ENCODE assay signal across 18 mouse cellular contexts in genomic region chr2:71708886-71709285, GRCm38 (mm10). TPM values are rescaled to one million over a fixed set of nuclear protein-coding genes. Genes with fewer than 3 reads are reported as not detected.
DNase-seq lines count a peak whose midpoint lies in the region; ATAC-seq lines count a peak whose summit lies in the region.
"Had no signal": no experiment of that assay in that cellular context is flagged by ENCODE, and none has a peak within 500 bp of the region (broad histone marks: within the 10 kb centered on the region; RNA-seq: fewer than 3 reads in every experiment).

No protein-coding gene starts in this region.

- peaks cover 4% of the 10 kb centered on the region; the same call in 1 of the 2 replicates for H3K4me1 ChIP-seq in forebrain, embryonic 14.5 days (ENCODE audit: control insufficient read depth, insufficient read depth, low read length)
- H3K4me1 ChIP-seq in forebrain, embryonic 10.5 days = peaks cover 17% of the 10 kb centered on the region
- H3K4me1 ChIP-seq in kidney, embryonic 16.5 days (ENCODE audit: insufficient read depth, low read length) = no peaks in the 10 kb centered on the region
- H3K4me1 ChIP-seq in midbrain, embryonic 14.5 days (ENCODE audit: control insufficient read depth, insufficient read depth, low read length) = no peaks in the 10 kb centered on the region
- no peaks in the 10 kb centered on the region for H3K4me1 ChIP-seq in midbrain, embryonic 15.5 days
- H3K4me1 ChIP-seq: heart, embryonic 15.5 days; hindbrain, embryonic 15.5 days had no signal

- H3K9ac ChIP-seq in forebrain, embryonic 14.5 days (ENCODE audit: low read length) = no peak overlapping the region
- no peak overlapping the region for H3K9ac ChIP-seq in kidney, embryonic 16.5 days (replicated peaks; ENCODE audit: low read length)
- H3K9ac ChIP-seq in midbrain, embryonic 14.5 days (replicated peaks; ENCODE audit: low read length) = no peak overlapping the region
- no peak overlapping the region for H3K9ac ChIP-seq in midbrain, embryonic 15.5 days
- H3K9ac ChIP-seq: forebrain, postnatal 0 days; heart, embryonic 15.5 days; hindbrain, embryonic 15.5 days had no signal

- H3K36me3 ChIP-seq in forebrain, embryonic 14.5 days (ENCODE audit: control insufficient read depth, insufficient read depth, low read length) = no peaks in the 10 kb centered on the region
- no peaks in the 10 kb centered on the region for H3K36me3 ChIP-seq in forebrain, embryonic 10.5 days (replicated peaks)
- H3K36me3 ChIP-seq in kidney, embryonic 16.5 days (ENCODE audit: insufficient read depth, low read length) = no peaks in the 10 kb centered on the region
- no peaks in the 10 kb centered on the region for H3K36me3 ChIP-seq in midbrain, embryonic 14.5 days (ENCODE audit: control insufficient read depth, insufficient read depth, low read length)
- H3K36me3 ChIP-seq in midbrain, embryonic 15.5 days (replicated peaks) = no peaks in the 10 kb centered on the region
- H3K36me3 ChIP-seq: embryonic facial prominence, embryonic 10.5 days; heart, embryonic 15.5 days; hindbrain, embryonic 15.5 days had no signal

- DNase-seq in forebrain, embryonic 14.5 days (ENCODE audit: low spot score) = peak; percentile 44
- no peak for DNase-seq in forebrain, embryonic 10.5 days (ENCODE audit: extremely low spot score, low spot score)
- DNase-seq in kidney, postnatal 10 days = peak; percentile 30
- peak; percentile 39 for DNase-seq in midbrain, embryonic 14.5 days
- DNase-seq in lung, postnatal 14 days = no peak
- DNase-seq: adrenal gland, postnatal 10 days; cerebellum, adult 11-12 months; cerebellum, adult 9-10 months; forebrain, postnatal 0 days; gastrocnemius, postnatal 14 days; heart, adult 2 months; heart, postnatal 14 days had no signal

- no peaks in the 10 kb centered on the region for H3K9me3 ChIP-seq in forebrain, embryonic 14.5 days (replicated peaks; ENCODE audit: control insufficient read depth, low read length)
- no peaks in the 10 kb centered on the region for H3K9me3 ChIP-seq in forebrain, embryonic 10.5 days
- H3K9me3 ChIP-seq in kidney, embryonic 16.5 days (ENCODE audit: low read length) = no peaks in the 10 kb centered on the region
- H3K9me3 ChIP-seq in midbrain, embryonic 14.5 days (ENCODE audit: control insufficient read depth, low read length) = no peaks in the 10 kb centered on the region
- H3K9me3 ChIP-seq in midbrain, embryonic 15.5 days = no peaks in the 10 kb centered on the region
- H3K9me3 ChIP-seq: embryonic facial prominence, embryonic 10.5 days; heart, embryonic 15.5 days; hindbrain, embryonic 15.5 days had no signal

- H3K27ac ChIP-seq in forebrain, embryonic 14.5 days (ENCODE audit: low read depth, low read length) = no peak overlapping the region
- no peak overlapping the region for H3K27ac ChIP-seq in forebrain, embryonic 10.5 days
- no peak overlapping the region for H3K27ac ChIP-seq in kidney, embryonic 16.5 days (ENCODE audit: low read length)
- no peak overlapping the region for H3K27ac ChIP-seq in midbrain, embryonic 14.5 days (replicated peaks; ENCODE audit: low read depth, low read length)
- H3K27ac ChIP-seq in midbrain, embryonic 15.5 days = no peak overlapping the region
- H3K27ac ChIP-seq: embryonic facial prominence, embryonic 10.5 days; heart, adult 2 months; heart, embryonic 15.5 days; hindbrain, embryonic 15.5 days had no signal

- H3K4me2 ChIP-seq in forebrain, embryonic 14.5 days (ENCODE audit: low read length) = no peak overlapping the region
- no peak overlapping the region for H3K4me2 ChIP-seq in kidney, embryonic 16.5 days (replicated peaks; ENCODE audit: low read depth, low read length)
- no peak overlapping the region for H3K4me2 ChIP-seq in midbrain, embryonic 14.5 days (ENCODE audit: low read length)
- H3K4me2 ChIP-seq in midbrain, embryonic 15.5 days = no peak overlapping the region
- H3K4me2 ChIP-seq: heart, embryonic 11.5 days; heart, embryonic 15.5 days; hindbrain, embryonic 15.5 days had no signal

- H3K4me3 ChIP-seq in forebrain, embryonic 14.5 days (ENCODE audit: low read depth, low read length) = no peak overlapping the region
- H3K4me3 ChIP-seq in forebrain, embryonic 10.5 days = no peak overlapping the region
- no peak overlapping the region for H3K4me3 ChIP-seq in kidney, embryonic 16.5 days (ENCODE audit: low read length)
- no peak overlapping the region for H3K4me3 ChIP-seq in midbrain, embryonic 14.5 days (replicated peaks; ENCODE audit: low read depth, low read length)
- no peak overlapping the region for H3K4me3 ChIP-seq in midbrain, embryonic 15.5 days
- H3K4me3 ChIP-seq: embryonic facial prominence, embryonic 10.5 days; heart, adult 2 months; heart, embryonic 15.5 days; hindbrain, embryonic 15.5 days had no signal

- 47% methylated on average over 5 of the region's 5 CpGs for WGBS in forebrain, embryonic 14.5 days
- 87% methylated on average over 5 of the region's 5 CpGs for WGBS in forebrain, embryonic 10.5 days
- WGBS in kidney, embryonic 16.5 days = 73% methylated on average over 5 of the region's 5 CpGs
- 84% methylated on average over 5 of the region's 5 CpGs for WGBS in midbrain, embryonic 14.5 days
- 79% methylated on average over 5 of the region's 5 CpGs for WGBS in midbrain, embryonic 15.5 days

- ATAC-seq in forebrain, embryonic 14.5 days = no peak
- no peak for ATAC-seq in kidney, embryonic 16.5 days (ENCODE audit: low FRiP score, low TSS enrichment)
- ATAC-seq in midbrain, embryonic 14.5 days (ENCODE audit: low FRiP score, low TSS enrichment) = no peak
- ATAC-seq in midbrain, embryonic 15.5 days (replicated peaks) = no peak
- ATAC-seq: forebrain, postnatal 0 days had no signal

- no peaks in the 10 kb centered on the region for H3K27me3 ChIP-seq in forebrain, embryonic 14.5 days (replicated peaks; ENCODE audit: control insufficient read depth, insufficient read depth, low read length)
- no peaks in the 10 kb centered on the region for H3K27me3 ChIP-seq in forebrain, embryonic 10.5 days (ENCODE audit: poor library complexity, severe bottlenecking)
- no peaks in the 10 kb centered on the region for H3K27me3 ChIP-seq in kidney, embryonic 16.5 days (ENCODE audit: insufficient read depth, low read length)
- H3K27me3 ChIP-seq in midbrain, embryonic 14.5 days (ENCODE audit: control insufficient read depth, insufficient read depth, low read length) = no peaks in the 10 kb centered on the region
- H3K27me3 ChIP-seq in midbrain, embryonic 15.5 days (replicated peaks) = no peaks in the 10 kb centered on the region
- H3K27me3 ChIP-seq: heart, embryonic 15.5 days; hindbrain, embryonic 15.5 days had no signal

RNA-seq across cellular contexts. Expression of gene Itga6, which starts 36.5 kb away (rescaled TPM):
- 25.0 and 27.7 TPM in 2 replicates for polyA plus RNA-seq in forebrain, embryonic 14.5 days (2014; fragmentation: Nextera tagmentation; extraction: Ambion mirVana)
- 45.7 and 47.9 TPM in 2 replicates for polyA plus RNA-seq in forebrain, embryonic 10.5 days (2016; fragmentation: Nextera tagmentation; extraction: Ambion mirVana)
- polyA plus RNA-seq in kidney, embryonic 16.5 days (2015; fragmentation: Nextera tagmentation; extraction: Ambion mirVana) = 56.8 and 75.1 TPM in 2 replicates
- polyA plus RNA-seq in midbrain, embryonic 14.5 days (2014; fragmentation: Nextera tagmentation; extraction: Ambion mirVana) = 15.9 and 21.6 TPM in 2 replicates
- 18.6 and 19.2 TPM in 2 replicates for polyA plus RNA-seq in midbrain, embryonic 15.5 days (2015; fragmentation: Nextera tagmentation; extraction: Ambion mirVana)

Comparison
In these comparisons a context has a peak if more than half of its experiments do, and no peak if none do; other contexts are left out.
1. DNase-seq: peak in forebrain, embryonic 14.5 days (single experiment), kidney, postnatal 10 days (single experiment) and midbrain, embryonic 14.5 days (single experiment); none in forebrain, embryonic 10.5 days (single experiment) and lung, postnatal 14 days (single experiment).